Mouse (Mus musculus) gastrocnemius, postnatal 36 days (tissue): ENCODE data around the gene Ctnna3. TPM values are rescaled to one million over a fixed set of nuclear protein-coding genes. Genes with fewer than 3 reads are reported as not detected.

Experiments used
- DNase-seq, 2 experiments: peaks; one replicate each; pipeline ENCODE4 v3.0.0; 2022
- intact Hi-C: fragments of 180-260 bp; cut with DNase I; formaldehyde crosslinking; loops from one replicate; pipeline ENCODE4 v1.15.1; 2025
- total RNA-seq, 2 experiments: library from RNA; stranded (reverse); gene quantifications; 2 replicates each; pipeline ENCODE4 v1.2.3; 2021

Ctnna3 gene
- total RNA-seq, 2 experiments from 2014 or later = 17.1 to 18.3 TPM

- intact Hi-C loops = no loop called here
- DNase-seq = no peak
Observed at GRCm38 (mm10) chr10:63653571-63653970, 223.7 kb downstream of the Ctnna3 start.

- intact Hi-C loops = no loop called here
- DNase-seq = no peak
Observed at GRCm38 (mm10) chr10:63654560-63654959, 224.7 kb downstream of the Ctnna3 start.

- intact Hi-C loops = no loop called here
- no peak for DNase-seq
Observed at GRCm38 (mm10) chr10:63676343-63676742, 246.4 kb downstream of the Ctnna3 start.

GRCm38 (mm10) chr10:63689233-63689632 is 259.3 kb downstream of the Ctnna3 start:
- intact Hi-C loops = no loop called here
- no peak for DNase-seq

GRCm38 (mm10) chr10:63689651-63690050 is 259.8 kb downstream of the Ctnna3 start:
- intact Hi-C loops = no loop called here
- no peak for DNase-seq

- intact Hi-C loops = loop anchor here (2.0 kb wide), 1 partner anchor 107 kb away; no protein-coding TSS in a partner anchor
- DNase-seq = no peak
Observed at GRCm38 (mm10) chr10:63692039-63692438, 262.1 kb downstream of the Ctnna3 start.

- intact Hi-C loops = no loop called here
- DNase-seq = no peak
Observed at GRCm38 (mm10) chr10:63710211-63710610, 280.3 kb downstream of the Ctnna3 start.

- no peak for DNase-seq
- intact Hi-C loops = no loop called here
Observed at GRCm38 (mm10) chr10:63712530-63712929, 282.6 kb downstream of the Ctnna3 start.

- DNase-seq = no peak
- intact Hi-C loops = no loop called here
Observed at GRCm38 (mm10) chr10:63714151-63714550, 284.3 kb downstream of the Ctnna3 start.

- DNase-seq = no peak
- intact Hi-C loops = no loop called here
Observed at GRCm38 (mm10) chr10:63768871-63769270, 339.0 kb downstream of the Ctnna3 start.

GRCm38 (mm10) chr10:63771656-63772055 is 341.8 kb downstream of the Ctnna3 start:
- DNase-seq = no peak
- intact Hi-C loops = no loop called here

GRCm38 (mm10) chr10:63772074-63772473 is 342.2 kb downstream of the Ctnna3 start:
- no peak for DNase-seq
- intact Hi-C loops = no loop called here

GRCm38 (mm10) chr10:63781948-63782347 is 352.1 kb downstream of the Ctnna3 start:
- no peak for DNase-seq
- intact Hi-C loops = no loop called here

- DNase-seq = no peak
Observed at GRCm38 (mm10) chr10:63784808-63785535, 355.1 kb downstream of the Ctnna3 start.

GRCm38 (mm10) chr10:63786390-63786789 is 356.5 kb downstream of the Ctnna3 start:
- intact Hi-C loops = no loop called here
- no peak for DNase-seq

More at GRCm38 (mm10) chr10:63784808-63785535, 355.1 kb downstream of the Ctnna3 start:
- intact Hi-C loops = no loop called here

- no peak for DNase-seq
- intact Hi-C loops = no loop called here
Observed at GRCm38 (mm10) chr10:63803909-63804308, 374.0 kb downstream of the Ctnna3 start.

GRCm38 (mm10) chr10:63805551-63805950 is 375.7 kb downstream of the Ctnna3 start:
- intact Hi-C loops = no loop called here
- no peak for DNase-seq

GRCm38 (mm10) chr10:63806254-63806653 is 376.4 kb downstream of the Ctnna3 start:
- intact Hi-C loops = no loop called here
- DNase-seq = no peak

GRCm38 (mm10) chr10:63810043-63810617 is 380.2 kb downstream of the Ctnna3 start:
- intact Hi-C loops = no loop called here
- no peak for DNase-seq

GRCm38 (mm10) chr10:63839011-63839410 is 409.1 kb downstream of the Ctnna3 start:
- intact Hi-C loops = no loop called here
- DNase-seq = no peak

- DNase-seq = no peak
- intact Hi-C loops = no loop called here
Observed at GRCm38 (mm10) chr10:63851946-63852345, 422.0 kb downstream of the Ctnna3 start.

- intact Hi-C loops = no loop called here
- DNase-seq = no peak
Observed at GRCm38 (mm10) chr10:63869123-63869522, 439.2 kb downstream of the Ctnna3 start.
